Mouse (Mus musculus) midbrain, embryonic 14.5 days (tissue): ENCODE measurements around the gene Zfp775. TPM values are rescaled to one million over a fixed set of nuclear protein-coding genes. Genes with fewer than 3 reads are reported as not detected.
A peak's percentile ranks its signal among the peaks of the same experiment; 100 is the strongest.

Experiments
- ATAC-seq: fragments of 200-750 bp; cut with Nextera tagmentation; 2 replicates; pipeline ENCODE4 v1.8.0; 2017; ENCODE audit warnings: moderate number of reproducible peaks, moderate library complexity; ENCODE audit not compliant: low FRiP score, low TSS enrichment
- DNase-seq: peaks from one replicate; pipeline ENCODE4 v3.0.0-alpha.2; 2015
- H3K27ac ChIP-seq: fragments of 300-500 bp; sonication (generic); replicated peaks from 2 replicates; pipeline ENCODE4 v1.5.1; 2014; ENCODE audit warnings: mild to moderate bottlenecking, low read depth, low read length, moderate library complexity
- H3K27me3 ChIP-seq: fragments of 300-500 bp; sonication (generic); 2 replicates; pipeline ENCODE4 v1.6.1; 2014; ENCODE audit warnings: low read length, control low read depth, mixed read lengths; ENCODE audit not compliant: control insufficient read depth, insufficient read depth
- H3K36me3 ChIP-seq: fragments of 300-500 bp; sonication (generic); 2 replicates; pipeline ENCODE4 v1.6.1; 2014; ENCODE audit warnings: low read length, control low read depth; ENCODE audit not compliant: control insufficient read depth, insufficient read depth
- H3K4me1 ChIP-seq: fragments of 300-500 bp; sonication (generic); 2 replicates; pipeline ENCODE4 v1.6.1; 2014; ENCODE audit warnings: mild to moderate bottlenecking, antibody characterized with exemption, low read length, control low read depth; ENCODE audit not compliant: control insufficient read depth, insufficient read depth
- H3K4me2 ChIP-seq: fragments of 300-500 bp; sonication (generic); 2 replicates; pipeline ENCODE4 v1.6.1; 2014; ENCODE audit warnings: mild to moderate bottlenecking, low read length, moderate library complexity
- H3K4me3 ChIP-seq: fragments of 300-500 bp; sonication (generic); replicated peaks from 2 replicates; pipeline ENCODE4 v1.5.1; 2014; ENCODE audit warnings: low read depth, low read length
- H3K9ac ChIP-seq: fragments of 300-500 bp; sonication (generic); replicated peaks from 2 replicates; pipeline ENCODE4 v1.6.1; 2014; ENCODE audit warnings: mild to moderate bottlenecking, low read length, moderate library complexity
- H3K9me3 ChIP-seq: fragments of 300-500 bp; sonication (generic); 2 replicates; pipeline ENCODE4 v1.6.1; 2016; ENCODE audit warnings: low read length, control low read depth, mixed read lengths; ENCODE audit not compliant: control insufficient read depth
- WGBS: fragments of 180-500 bp; shearing (Covaris S2); extraction: QIAGEN DNeasy Blood & Tissue Kit; methylation state at CpG from one replicate; pipeline ENCODE4 v1.1.7; 2014; 5-methylcytosine and 5-hydroxymethylcytosine counted together
- polyA plus RNA-seq: library from polyadenylated mRNA; unstranded; fragments of >200 nt; fragmentation: Nextera tagmentation; extraction: Ambion mirVana; gene quantifications from 2 replicates; pipeline ENCODE4 v1.2.1, GENCODE M21; 2014

The Zfp775 gene
- polyA plus RNA-seq, 1 experiment from 2014 or later: 17.5 TPM

DNA sequence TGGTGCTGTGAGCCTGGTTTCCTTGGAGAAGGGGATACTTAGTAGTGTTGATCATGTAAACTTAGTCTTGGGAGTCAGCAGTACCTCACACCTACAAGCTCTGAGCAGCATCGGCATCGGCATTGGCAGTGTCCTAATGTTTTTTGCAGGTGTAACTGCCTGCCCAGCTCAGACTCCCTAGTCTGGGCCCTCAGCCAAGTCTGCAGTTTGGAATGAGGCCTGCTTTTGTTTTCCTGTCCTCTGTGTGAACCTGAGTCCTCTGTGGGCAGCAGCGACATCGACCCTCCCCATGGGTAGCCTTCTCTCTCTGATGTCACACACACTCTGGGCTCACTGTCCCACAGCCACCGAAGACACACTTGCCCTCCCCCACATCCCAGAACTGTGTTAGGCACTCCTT, 35.6 kb upstream of the Zfp775 start:
- H3K36me3 ChIP-seq: peaks cover 47% of the 10 kb centered on the region; the same call in 1 of the 2 replicates
- no peak overlapping the region for H3K9ac ChIP-seq
- no peak for DNase-seq
- no peaks in the 10 kb centered on the region for H3K4me1 ChIP-seq
- no peak overlapping the region for H3K4me2 ChIP-seq
- 76% methylated on average over 5 of the region's 5 CpGs for WGBS
- no peak overlapping the region for H3K27ac ChIP-seq
- no peaks in the 10 kb centered on the region for H3K9me3 ChIP-seq
- H3K4me3 ChIP-seq: no peak overlapping the region
- ATAC-seq: no peak
- H3K27me3 ChIP-seq: no peaks in the 10 kb centered on the region

DNA sequence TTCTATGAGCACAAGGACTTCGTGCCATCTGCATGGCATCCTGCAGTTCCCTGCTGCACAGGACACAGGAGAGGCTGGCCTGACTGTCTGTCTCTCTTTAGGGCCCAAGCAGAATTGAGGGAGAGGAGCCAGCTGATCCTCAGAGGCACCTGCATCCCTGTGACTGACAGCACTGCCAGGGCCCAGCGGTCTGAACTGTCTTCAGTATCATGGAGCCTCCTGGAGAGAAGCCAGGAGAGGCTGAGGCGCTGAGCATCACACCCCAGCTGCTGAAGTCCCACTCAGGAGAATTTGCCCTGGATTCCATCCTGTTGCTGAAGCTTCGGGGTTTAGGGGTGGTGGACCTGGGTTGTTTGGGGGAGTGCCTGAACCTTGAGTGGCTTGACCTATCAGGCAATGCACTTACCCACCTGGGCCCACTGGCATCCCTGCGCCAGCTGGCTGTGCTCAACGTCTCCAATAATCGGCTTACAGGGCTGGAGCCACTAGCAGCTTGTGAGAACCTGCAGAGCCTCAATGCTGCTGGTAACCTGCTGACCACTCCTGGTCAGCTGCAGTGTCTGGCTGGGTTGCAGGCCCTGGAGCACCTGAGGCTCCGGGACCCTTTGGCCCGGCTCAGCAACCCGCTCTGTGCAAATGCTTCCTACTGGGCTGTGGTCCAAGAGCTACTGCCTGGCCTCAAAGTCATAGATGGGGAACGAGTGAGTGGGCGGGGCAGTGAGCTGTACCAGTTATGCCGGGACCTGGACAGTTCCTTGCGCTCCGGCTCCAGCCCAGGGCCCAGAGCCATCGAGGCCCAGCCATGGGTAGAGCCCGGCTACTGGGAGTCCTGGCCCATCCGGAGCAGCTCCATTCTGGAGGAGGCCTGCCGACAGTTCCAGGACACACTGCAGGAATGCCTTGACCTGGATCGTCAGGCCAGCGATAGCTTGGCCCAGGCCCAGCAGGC, 33.6 kb upstream of the Zfp775 start:
- Histone ChIP-seq H3K4me2 (no peak overlapping the region), H3K4me1 (no peaks in the 10 kb centered on the region), H3K4me3 (no peak overlapping the region), H3K27ac (no peak overlapping the region), H3K36me3 (peaks cover 39% of the 10 kb centered on the region; the same call in 1 of the 2 replicates), H3K9ac (no peak overlapping the region), H3K27me3 (no peaks in the 10 kb centered on the region), H3K9me3 (no peaks in the 10 kb centered on the region)
- ATAC-seq: no peak
- 88% methylated on average over 21 of the region's 21 CpGs for WGBS
- DNase-seq: peak; percentile 20

DNA sequence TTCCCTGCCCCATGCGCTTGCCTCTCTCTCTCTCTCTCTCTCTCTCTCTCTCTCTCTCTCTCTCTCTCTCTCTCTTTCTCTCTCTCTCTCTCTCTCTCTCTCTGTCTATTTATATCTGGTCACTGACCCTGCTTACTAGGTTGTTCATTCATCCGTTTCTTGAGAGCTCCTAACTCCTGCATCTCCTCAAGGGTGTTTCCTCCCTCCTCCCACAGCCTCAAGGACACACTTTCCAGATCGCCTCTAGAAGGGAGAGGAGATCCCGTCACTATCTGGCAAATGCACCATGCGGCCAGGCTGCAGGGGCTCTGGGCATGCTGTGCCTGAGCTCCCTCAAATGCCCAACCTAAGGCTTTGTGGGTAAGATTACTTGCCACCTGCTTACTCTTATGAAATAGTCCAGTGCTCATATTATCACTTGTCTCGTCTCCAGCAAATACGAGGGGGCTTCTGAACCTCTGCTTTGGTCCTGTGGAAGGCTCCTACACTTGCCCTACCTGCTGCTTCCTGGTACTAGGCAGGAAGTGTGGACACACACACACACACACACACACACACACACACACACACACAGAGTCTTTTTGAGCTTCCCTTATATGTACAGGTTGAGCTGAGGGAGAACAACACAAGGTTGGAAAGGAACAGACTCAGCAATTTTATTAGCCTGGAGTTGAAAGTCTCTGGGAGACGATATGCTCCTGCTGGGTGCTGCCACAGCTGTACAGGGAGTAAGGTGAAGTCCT, 32.6 kb upstream of the Zfp775 start:
- no peak for ATAC-seq
- 84% methylated on average over 8 of the region's 8 CpGs for WGBS
- Histone ChIP-seq H3K4me2 (no peak overlapping the region), H3K36me3 (peaks cover 31% of the 10 kb centered on the region; the same call in 1 of the 2 replicates), H3K4me1 (no peaks in the 10 kb centered on the region), H3K4me3 (no peak overlapping the region), H3K27me3 (no peaks in the 10 kb centered on the region), H3K27ac (no peak overlapping the region), H3K9me3 (no peaks in the 10 kb centered on the region), H3K9ac (no peak overlapping the region)
- no peak for DNase-seq

DNA sequence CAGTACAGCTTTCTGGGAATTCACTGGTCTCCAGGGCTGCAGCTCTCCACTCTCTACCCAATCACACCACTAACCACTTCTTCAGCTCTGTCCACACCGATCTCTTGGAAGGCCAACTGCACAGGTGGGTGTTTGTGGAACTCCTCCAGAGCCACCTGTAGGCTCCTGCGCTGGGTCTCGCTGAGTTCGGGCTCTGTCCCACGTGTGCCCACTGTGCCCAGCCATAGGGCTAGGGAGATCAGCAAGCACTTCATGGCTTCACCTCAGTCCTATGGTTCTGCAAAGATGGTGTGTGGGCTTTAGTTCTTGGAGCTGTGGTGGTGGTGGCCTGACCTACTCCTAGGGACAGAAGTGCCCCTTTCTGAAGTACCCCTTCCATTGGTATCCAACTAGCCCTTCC, 29.8 kb upstream of the Zfp775 start:
- no peak for DNase-seq
- Histone ChIP-seq H3K36me3 (peaks cover 12% of the 10 kb centered on the region; the same call in 1 of the 2 replicates), H3K4me3 (no peak overlapping the region), H3K4me1 (no peaks in the 10 kb centered on the region), H3K9me3 (no peaks in the 10 kb centered on the region), H3K9ac (no peak overlapping the region), H3K4me2 (no peak overlapping the region), H3K27ac (no peak overlapping the region), H3K27me3 (no peaks in the 10 kb centered on the region)
- WGBS: 97% methylated on average over 5 of the region's 5 CpGs
- no peak for ATAC-seq

DNA sequence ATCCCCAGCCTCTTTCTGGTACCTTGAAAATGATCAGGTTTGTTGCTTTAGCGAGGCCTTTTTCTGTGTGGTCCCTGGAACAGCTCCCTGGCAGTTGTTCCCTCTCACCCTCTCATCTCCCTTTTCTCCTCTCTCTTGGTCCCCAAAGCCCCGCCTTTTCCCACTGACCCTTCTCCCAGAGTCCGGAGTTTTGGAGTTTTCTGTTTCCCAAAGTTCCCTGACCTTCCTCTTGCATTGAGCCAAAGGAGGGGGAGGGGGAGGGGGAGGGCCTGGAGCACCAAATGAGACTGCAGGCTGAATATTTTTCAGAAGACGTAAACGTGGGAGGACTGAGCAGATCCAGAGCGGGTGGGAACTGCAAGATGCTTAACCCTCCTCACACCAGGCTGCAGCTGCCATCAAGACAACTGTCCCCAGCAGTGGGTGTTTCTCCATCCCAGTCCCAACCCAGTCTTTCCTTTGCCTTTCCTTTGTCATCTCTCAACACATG, 29.2 kb upstream of the Zfp775 start, which contains the start of gene Rarres2:
TSS of gene Rarres2 (minus strand) at position 218 of the 490 bp plus-strand sequence.
- WGBS: 34% methylated on average over 6 of the region's 6 CpGs
- H3K9ac ChIP-seq: no peak within 1 kb of the TSS

DNA sequence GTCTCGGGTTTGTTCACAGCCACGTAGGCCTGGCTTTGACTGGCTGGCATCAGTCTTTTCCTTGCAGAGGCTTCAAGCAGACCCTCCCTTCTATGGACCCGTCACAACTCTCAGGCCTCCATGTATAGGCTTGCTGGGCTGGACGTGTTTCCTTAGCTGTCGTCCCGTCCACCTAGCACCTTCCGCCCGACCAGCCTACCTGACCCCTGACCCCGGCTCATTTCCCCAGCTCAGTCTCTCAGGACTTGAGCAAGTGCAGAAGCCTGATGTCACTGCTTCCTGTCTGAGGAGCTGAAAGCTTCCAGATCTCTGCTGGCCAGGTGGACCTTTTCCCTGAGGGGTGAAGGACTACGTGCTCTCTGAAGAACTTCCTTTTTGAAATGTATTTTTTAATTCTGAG, 28.6 kb upstream of the Zfp775 start:
- Histone ChIP-seq H3K27me3 (no peaks in the 10 kb centered on the region), H3K36me3 (peaks cover 9% of the 10 kb centered on the region; the same call in 1 of the 2 replicates), H3K9me3 (no peaks in the 10 kb centered on the region), H3K27ac (no peak overlapping the region), H3K9ac (no peak overlapping the region), H3K4me2 (no peak overlapping the region), H3K4me1 (no peaks in the 10 kb centered on the region), H3K4me3 (no peak overlapping the region)
- DNase-seq (no peak), ATAC-seq (no peak)
- 74% methylated on average over 10 of the region's 10 CpGs for WGBS

More for the DNA sequence above, 29.2 kb upstream of the Zfp775 start, which contains the start of gene Rarres2:
- H3K4me2 ChIP-seq: no peak within 1 kb of the TSS
- no peak for DNase-seq
- no peaks in the 10 kb centered on the region for H3K27me3 ChIP-seq
- H3K36me3 ChIP-seq: peaks cover 11% of the 10 kb centered on the region; the same call in 1 of the 2 replicates
- no peak within 1 kb of the TSS for H3K4me3 ChIP-seq
- no peak for ATAC-seq
- H3K4me1 ChIP-seq: no peaks in the 10 kb centered on the region
- H3K9me3 ChIP-seq: no peaks in the 10 kb centered on the region
- H3K27ac ChIP-seq: no peak within 1 kb of the TSS

DNA sequence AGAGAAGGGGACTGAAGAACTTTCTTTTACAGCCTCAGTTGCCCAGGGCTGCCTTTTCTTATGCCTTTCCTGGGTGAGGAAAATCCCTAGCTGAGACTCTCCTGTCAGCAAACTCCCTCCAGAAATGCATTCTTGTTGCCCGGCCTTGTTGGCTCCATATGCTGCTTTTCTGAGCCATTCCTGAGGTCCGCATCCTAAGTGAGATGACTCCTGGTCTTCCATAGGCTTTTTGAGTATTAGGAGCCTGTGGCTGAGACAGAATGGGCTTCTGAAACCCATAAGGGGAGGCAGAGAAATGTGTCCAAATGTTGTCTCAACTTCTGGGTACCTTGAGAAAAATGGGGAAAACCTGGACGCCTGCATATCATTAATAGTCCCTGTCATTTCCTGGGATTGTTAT, 27.9 kb upstream of the Zfp775 start:
- ATAC-seq (no peak), DNase-seq (no peak)
- 92% methylated on average over 3 of the region's 3 CpGs for WGBS
- Histone ChIP-seq H3K4me2 (no peak overlapping the region), H3K4me3 (no peak overlapping the region), H3K4me1 (no peaks in the 10 kb centered on the region), H3K9me3 (no peaks in the 10 kb centered on the region), H3K36me3 (peaks cover 3% of the 10 kb centered on the region; the same call in 1 of the 2 replicates), H3K27ac (no peak overlapping the region), H3K27me3 (no peaks in the 10 kb centered on the region), H3K9ac (no peak overlapping the region)

DNA sequence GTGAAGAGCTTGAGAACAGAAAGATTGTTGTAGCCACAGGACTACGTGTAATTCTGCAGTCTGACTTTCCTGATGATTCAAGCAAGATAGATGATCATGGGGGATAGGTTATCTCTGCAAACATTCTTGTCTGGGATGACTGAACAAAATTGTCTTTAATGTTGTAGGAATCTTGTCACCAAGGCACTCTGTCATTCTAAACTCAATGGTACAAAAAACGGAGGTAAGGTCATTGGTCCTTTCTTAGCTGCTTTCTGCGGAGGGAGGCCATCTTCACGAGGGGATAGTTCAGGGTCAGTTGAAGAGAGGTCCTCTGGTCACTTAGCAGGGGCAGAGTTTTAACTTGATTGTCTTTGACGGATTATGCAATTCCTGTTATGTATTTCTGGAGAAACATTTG, 23.1 kb upstream of the Zfp775 start:
- no peaks in the 10 kb centered on the region for H3K27me3 ChIP-seq
- ATAC-seq (no peak), DNase-seq (no peak)
- no peak overlapping the region for H3K9ac ChIP-seq
- no peaks in the 10 kb centered on the region for H3K36me3 ChIP-seq
- 70% methylated on average over 5 of the region's 5 CpGs for WGBS
- H3K4me1 ChIP-seq: no peaks in the 10 kb centered on the region
- H3K9me3 ChIP-seq: no peaks in the 10 kb centered on the region
- no peak overlapping the region for H3K27ac ChIP-seq
- H3K4me2 ChIP-seq: no peak overlapping the region
- H3K4me3 ChIP-seq: no peak overlapping the region
